ENCODE assay signal across 31 mouse cellular contexts in the genomic region with DNA sequence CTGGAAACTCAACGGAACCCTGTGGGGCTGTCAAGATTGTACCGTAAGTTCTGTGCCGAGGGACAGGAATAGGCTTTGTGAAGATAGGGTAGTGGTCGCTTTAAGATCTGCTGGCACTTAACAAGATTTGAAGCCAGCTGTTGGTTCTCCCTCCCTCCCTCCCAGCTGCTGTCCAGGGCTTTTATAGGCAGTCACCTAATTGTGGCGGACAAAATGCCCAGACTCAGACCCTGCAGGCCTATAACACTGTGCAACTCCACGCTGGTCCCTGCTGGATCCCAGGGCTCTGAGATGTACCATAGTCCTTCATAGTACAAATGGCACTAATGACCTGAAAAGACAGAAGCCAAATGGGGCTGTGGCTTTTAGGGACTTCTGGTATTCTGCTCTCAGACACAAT. TPM values are rescaled to one million over a fixed set of nuclear protein-coding genes. Genes with fewer than 3 reads are reported as not detected.
DNase-seq lines count a peak whose midpoint lies in the region; ATAC-seq and TF ChIP-seq lines count a peak whose summit lies in the region.
"Had no signal": no experiment of that assay in that cellular context is flagged by ENCODE, and none has a peak within 500 bp of the region (broad histone marks: within the 10 kb centered on the region; RNA-seq: fewer than 3 reads in every experiment).

No protein-coding gene starts in this region.

- no peak for DNase-seq in hindbrain, embryonic 10.5 days (ENCODE audit: low spot score)
- peak; percentile 15 for DNase-seq in brain, embryonic 14.5 days (ENCODE audit: low read depth)
- DNase-seq in forelimb bud, embryonic 11.5 days (ENCODE audit: low read depth, low spot score), result peak; percentile 61
- no peak for DNase-seq in limb, embryonic 14.5 days (ENCODE audit: low spot score)
- DNase-seq in cerebellum, postnatal 4 days (ENCODE audit: low spot score in 2 of 2), result no peak
- DNase-seq: adrenal gland, postnatal 10 days; cerebellum, adult 11 months; cerebellum, adult 9-11 months; heart, adult 2 months; heart, postnatal 4 days; kidney, adult 9 months; kidney, postnatal 14 days; left cerebral cortex, postnatal 4 days; liver, postnatal 0 days; lung, postnatal 36 days; midbrain, embryonic 14.5 days; right cerebral cortex, postnatal 4 days; thymus, postnatal 4 days had no signal

- H3K4me3 ChIP-seq in hindbrain, embryonic 10.5 days, result no peak overlapping the region
- H3K4me3 ChIP-seq in hindbrain, embryonic 16.5 days (ENCODE audit: low read length), result no peak overlapping the region
- H3K4me3 ChIP-seq in limb, embryonic 14.5 days (replicated peaks; ENCODE audit: low read length), result no peak overlapping the region
- H3K4me3 ChIP-seq in intestine, postnatal 0 days (ENCODE audit: low read depth, low read length), result no peak overlapping the region
- H3K4me3 ChIP-seq: embryonic facial prominence, embryonic 13.5 days; erythroblast, embryonic 14.5 days; heart, adult 2 months; heart, embryonic 12.5 days; intestine, embryonic 15.5 days; layer of hippocampus, adult 2 months; liver, embryonic 12.5 days; neural tube, embryonic 15.5 days had no signal

- 16% methylated on average over 6 of the region's 6 CpGs for WGBS in hindbrain, embryonic 10.5 days
- WGBS in hindbrain, embryonic 16.5 days, result 21% methylated on average over 6 of the region's 6 CpGs
- 14% methylated on average over 6 of the region's 6 CpGs for WGBS in limb, embryonic 14.5 days
- WGBS in intestine, postnatal 0 days, result 61% methylated on average over 6 of the region's 6 CpGs

- peaks cover 31% of the 10 kb centered on the region for H3K4me1 ChIP-seq in hindbrain, embryonic 10.5 days (replicated peaks)
- no peaks in the 10 kb centered on the region for H3K4me1 ChIP-seq in hindbrain, embryonic 16.5 days (ENCODE audit: control insufficient read depth, insufficient read depth, low read depth, low read length)
- peaks cover 16% of the 10 kb centered on the region for H3K4me1 ChIP-seq in limb, embryonic 14.5 days (ENCODE audit: control insufficient read depth, insufficient read depth, low read length)
- H3K4me1 ChIP-seq in intestine, postnatal 0 days (replicated peaks; ENCODE audit: control insufficient read depth, insufficient read depth, low read length), result no peaks in the 10 kb centered on the region

- no peak for TF ChIP-seq POLR2A in brain, embryonic 14.5 days (IDR thresholded peaks at IDR 0.05; ENCODE audit: borderline replicate concordance, extremely low read depth, insufficient read depth, insufficient read length, poor library complexity, severe bottlenecking)
- no peak for TF ChIP-seq POLR2A in limb, embryonic 14.5 days (IDR thresholded peaks at IDR 0.05; ENCODE audit: borderline replicate concordance, extremely low read depth, insufficient read depth, insufficient read length)

- H3K9me3 ChIP-seq in hindbrain, embryonic 10.5 days, result no peaks in the 10 kb centered on the region
- no peaks in the 10 kb centered on the region for H3K9me3 ChIP-seq in hindbrain, embryonic 16.5 days (ENCODE audit: control insufficient read depth, low read length)
- H3K9me3 ChIP-seq in limb, embryonic 14.5 days (ENCODE audit: control insufficient read depth, low read length), result no peaks in the 10 kb centered on the region
- no peaks in the 10 kb centered on the region for H3K9me3 ChIP-seq in intestine, postnatal 0 days (ENCODE audit: control insufficient read depth)
- H3K9me3 ChIP-seq: embryonic facial prominence, embryonic 13.5 days; G1E; heart, embryonic 12.5 days; intestine, embryonic 15.5 days; liver, embryonic 12.5 days; neural tube, embryonic 15.5 days had no signal

- H3K36me3 ChIP-seq in hindbrain, embryonic 10.5 days, result no peaks in the 10 kb centered on the region
- H3K36me3 ChIP-seq in hindbrain, embryonic 16.5 days (ENCODE audit: control insufficient read depth, insufficient read depth, low read length), result no peaks in the 10 kb centered on the region
- H3K36me3 ChIP-seq in limb, embryonic 14.5 days (ENCODE audit: control insufficient read depth, insufficient read depth, low read length), result no peaks in the 10 kb centered on the region
- no peaks in the 10 kb centered on the region for H3K36me3 ChIP-seq in intestine, postnatal 0 days (ENCODE audit: control insufficient read depth, insufficient read depth)
- H3K36me3 ChIP-seq: embryonic facial prominence, embryonic 13.5 days; G1E; heart, embryonic 12.5 days; intestine, embryonic 15.5 days; liver, embryonic 12.5 days; neural tube, embryonic 15.5 days had no signal

- 0 out of 2 replicates have a peak overlapping the region, but pooled peaks have one; percentile 31 for H3K27ac ChIP-seq in hindbrain, embryonic 10.5 days
- no peak overlapping the region for H3K27ac ChIP-seq in hindbrain, embryonic 16.5 days (ENCODE audit: low read depth, low read length)
- no peak overlapping the region for H3K27ac ChIP-seq in limb, embryonic 14.5 days (replicated peaks; ENCODE audit: low read depth, low read length)
- no peak overlapping the region for H3K27ac ChIP-seq in intestine, postnatal 0 days (ENCODE audit: low read depth, low read length)
- H3K27ac ChIP-seq: embryonic facial prominence, embryonic 13.5 days; heart, adult 2 months; hindbrain, postnatal 0 days; intestine, embryonic 15.5 days; layer of hippocampus, adult 2 months; liver, embryonic 12.5 days; neural tube, embryonic 15.5 days had no signal

- H3K9ac ChIP-seq in hindbrain, embryonic 16.5 days (ENCODE audit: low read depth, low read length), result no peak overlapping the region
- H3K9ac ChIP-seq in limb, embryonic 14.5 days (ENCODE audit: low read depth, low read length, severe bottlenecking), result no peak overlapping the region
- no peak overlapping the region for H3K9ac ChIP-seq in intestine, postnatal 0 days (ENCODE audit: low read depth, low read length)
- H3K9ac ChIP-seq: embryonic facial prominence, embryonic 13.5 days; heart, embryonic 12.5 days; intestine, embryonic 15.5 days; liver, embryonic 12.5 days; liver, postnatal 0 days; neural tube, embryonic 15.5 days had no signal

- no peak for ATAC-seq in hindbrain, embryonic 16.5 days
- peak; percentile 37; the same call in 1 of the 2 replicates for ATAC-seq in limb, embryonic 14.5 days (ENCODE audit: low FRiP score, low read depth)
- ATAC-seq in intestine, postnatal 0 days, result no peak
- ATAC-seq: forebrain, embryonic 16.5 days; hindbrain, postnatal 0 days; intestine, embryonic 15.5 days; liver, embryonic 12.5 days; liver, postnatal 0 days had no signal

- no peak for TF ChIP-seq CTCF in brain, embryonic 14.5 days (IDR thresholded peaks at IDR 0.05; ENCODE audit: borderline replicate concordance, extremely low read depth, insufficient read depth, insufficient read length)
- no peak for TF ChIP-seq CTCF in intestine, postnatal 0 days (IDR thresholded peaks at IDR 0.05; ENCODE audit: low read depth)

- H3K4me2 ChIP-seq in hindbrain, embryonic 16.5 days (ENCODE audit: low read length), result no peak overlapping the region
- no peak overlapping the region for H3K4me2 ChIP-seq in limb, embryonic 14.5 days (replicated peaks; ENCODE audit: low read depth, low read length, severe bottlenecking)
- H3K4me2 ChIP-seq in intestine, postnatal 0 days (replicated peaks; ENCODE audit: low read depth), result no peak overlapping the region
- H3K4me2 ChIP-seq: embryonic facial prominence, embryonic 13.5 days; heart, embryonic 12.5 days; intestine, embryonic 15.5 days; liver, embryonic 12.5 days; neural tube, embryonic 15.5 days had no signal

- peaks cover 15% of the 10 kb centered on the region for H3K27me3 ChIP-seq in hindbrain, embryonic 10.5 days (ENCODE audit: insufficient read depth, poor library complexity, severe bottlenecking)
- no peaks in the 10 kb centered on the region for H3K27me3 ChIP-seq in hindbrain, embryonic 16.5 days (replicated peaks; ENCODE audit: control insufficient read depth, insufficient read depth, low read length)
- 0 out of 2 replicates have a peak, but pooled peaks cover 7% of the 10 kb centered on the region for H3K27me3 ChIP-seq in limb, embryonic 14.5 days (ENCODE audit: control insufficient read depth, insufficient read depth, low read length)
- no peaks in the 10 kb centered on the region for H3K27me3 ChIP-seq in intestine, postnatal 0 days (replicated peaks; ENCODE audit: control insufficient read depth, insufficient read depth, low read length)
- H3K27me3 ChIP-seq: embryonic facial prominence, embryonic 13.5 days; intestine, embryonic 15.5 days; liver, embryonic 12.5 days had no signal

RNA-seq across cellular contexts. Expression of a gene that starts 27.9 kb away (rescaled TPM):
- 0.54 and 1.2 TPM in 2 replicates for polyA plus RNA-seq in hindbrain, embryonic 10.5 days (2016; fragmentation: Nextera tagmentation; extraction: Ambion mirVana)
- polyA plus RNA-seq in hindbrain, embryonic 16.5 days (2015; fragmentation: Nextera tagmentation; extraction: Ambion mirVana), result 0.25 and 0.35 TPM in 2 replicates
- polyA plus RNA-seq in brain, embryonic 14.5 days (2012; rRNA removed), result 1.4 and 2.3 TPM in 2 replicates
- 3.6 and 4.7 TPM in 2 replicates for polyA plus RNA-seq in limb, embryonic 14.5 days (2012; rRNA removed)
- 0.56 and 0.72 TPM in 2 replicates for polyA plus RNA-seq in limb, embryonic 14.5 days (2014; fragmentation: Nextera tagmentation; extraction: Ambion mirVana)
- 0.12 TPM in 1 of 2 replicates, not detected in the other for polyA plus RNA-seq in intestine, postnatal 0 days (2015; fragmentation: Nextera tagmentation; extraction: Ambion mirVana)
- polyA plus RNA-seq: erythroblast, embryonic 14.5 days; G1E; heart, adult 2 months; liver, embryonic 12.5 days; liver, postnatal 0 days; spleen, adult 2 months had no signal

RNA-seq across cellular contexts. Expression of a gene that starts 50.5 kb away (rescaled TPM):
- polyA plus RNA-seq in hindbrain, embryonic 10.5 days (2016; fragmentation: Nextera tagmentation; extraction: Ambion mirVana), result 0.42 and 0.82 TPM in 2 replicates
- polyA plus RNA-seq in hindbrain, embryonic 16.5 days (2015; fragmentation: Nextera tagmentation; extraction: Ambion mirVana), result 0.72 and 0.99 TPM in 2 replicates
- 0.81 and 1.4 TPM in 2 replicates for polyA plus RNA-seq in brain, embryonic 14.5 days (2012; rRNA removed)
- 1.7 and 2.3 TPM in 2 replicates for polyA plus RNA-seq in limb, embryonic 14.5 days (2012; rRNA removed)
- polyA plus RNA-seq in limb, embryonic 14.5 days (2014; fragmentation: Nextera tagmentation; extraction: Ambion mirVana), result 0.32 TPM in 1 of 2 replicates, not detected in the other
- polyA plus RNA-seq in intestine, postnatal 0 days (2015; fragmentation: Nextera tagmentation; extraction: Ambion mirVana), result 0.10 TPM in 1 of 2 replicates, not detected in the other
- polyA plus RNA-seq: erythroblast, embryonic 14.5 days; G1E; liver, postnatal 0 days; spleen, adult 2 months had no signal

Comparison
In these comparisons a context has a peak if more than half of its experiments do, and no peak if none do; other contexts are left out.
1. DNase-seq: peak in brain, embryonic 14.5 days (single experiment) and forelimb bud, embryonic 11.5 days (single experiment); none in hindbrain, embryonic 10.5 days (single experiment), limb, embryonic 14.5 days (single experiment) and cerebellum, postnatal 4 days (0 of 2).